8 mouse cellular contexts compared by ENCODE assay signal in genomic region chr14:49173290-49174135, GRCm38 (mm10). TPM values are rescaled to one million over a fixed set of nuclear protein-coding genes. Genes with fewer than 3 reads are reported as not detected.
DNase-seq lines count a peak whose midpoint lies in the region; ATAC-seq and TF ChIP-seq lines count a peak whose summit lies in the region.

No protein-coding gene starts in this region.

- H3K4me1 ChIP-seq in lung, embryonic 14.5 days (ENCODE audit: insufficient read depth), result peaks cover 16% of the 10 kb centered on the region
- peaks cover 1% of the 10 kb centered on the region; the same call in 1 of the 2 replicates for H3K4me1 ChIP-seq in bone marrow, adult 2 months (ENCODE audit: control insufficient read depth, insufficient read depth, low read length)
- H3K4me1 ChIP-seq in heart, embryonic 15.5 days (replicated peaks), result peaks cover 26% of the 10 kb centered on the region
- peaks cover 20% of the 10 kb centered on the region for H3K4me1 ChIP-seq in limb, embryonic 15.5 days
- H3K4me1 ChIP-seq in stomach, embryonic 14.5 days (ENCODE audit: control insufficient read depth, insufficient read depth, low read length), result peaks cover 19% of the 10 kb centered on the region

- peak overlapping the region; percentile 89 for H3K4me3 ChIP-seq in lung, embryonic 14.5 days (ENCODE audit: low read depth, low read length)
- H3K4me3 ChIP-seq in bone marrow, adult 2 months (replicated peaks; ENCODE audit: control insufficient read depth, low read depth, low read length), result peak overlapping the region; percentile 74
- H3K4me3 ChIP-seq in heart, embryonic 15.5 days, result peak overlapping the region; percentile 77
- peak overlapping the region; percentile 95 for H3K4me3 ChIP-seq in limb, embryonic 15.5 days
- H3K4me3 ChIP-seq in stomach, embryonic 14.5 days (ENCODE audit: low read depth, low read length), result peak overlapping the region; percentile 95

- no peak for TF ChIP-seq CTCF in lung, embryonic 14.5 days (IDR thresholded peaks at IDR 0.05; ENCODE audit: low read depth)
- no peak for TF ChIP-seq CTCF in bone marrow, adult 2 months (IDR thresholded peaks at IDR 0.05; ENCODE audit: control insufficient read depth, insufficient read depth, low read length)

- peak overlapping the region; percentile 87 for H3K9ac ChIP-seq in lung, embryonic 14.5 days
- H3K9ac ChIP-seq in heart, embryonic 15.5 days, result peak overlapping the region; percentile 83
- H3K9ac ChIP-seq in limb, embryonic 15.5 days, result peak overlapping the region; percentile 91; the same call in 1 of the 2 replicates
- peak overlapping the region; percentile 85 for H3K9ac ChIP-seq in stomach, embryonic 14.5 days (replicated peaks; ENCODE audit: low read depth, low read length)

- WGBS in lung, embryonic 14.5 days, result 22% methylated on average over 16 of the region's 16 CpGs
- 55% methylated on average over 16 of the region's 16 CpGs for WGBS in bone marrow, adult 2 months
- 42% methylated on average over 16 of the region's 16 CpGs for WGBS in heart, embryonic 15.5 days
- 46% methylated on average over 16 of the region's 16 CpGs for WGBS in limb, embryonic 15.5 days
- WGBS in stomach, embryonic 14.5 days, result 22% methylated on average over 16 of the region's 16 CpGs

- H3K9me3 ChIP-seq in lung, embryonic 14.5 days (ENCODE audit: low read depth, low read length), result no peaks in the 10 kb centered on the region
- H3K9me3 ChIP-seq in heart, embryonic 15.5 days (replicated peaks), result no peaks in the 10 kb centered on the region
- no peaks in the 10 kb centered on the region for H3K9me3 ChIP-seq in limb, embryonic 15.5 days
- no peaks in the 10 kb centered on the region for H3K9me3 ChIP-seq in stomach, embryonic 14.5 days (ENCODE audit: control insufficient read depth, low read depth, low read length)

- peaks cover 17% of the 10 kb centered on the region for H3K36me3 ChIP-seq in lung, embryonic 14.5 days (ENCODE audit: insufficient read depth)
- no peaks in the 10 kb centered on the region for H3K36me3 ChIP-seq in heart, embryonic 15.5 days
- H3K36me3 ChIP-seq in limb, embryonic 15.5 days, result no peaks in the 10 kb centered on the region
- H3K36me3 ChIP-seq in stomach, embryonic 14.5 days (ENCODE audit: control insufficient read depth, insufficient read depth, low read length), result peaks cover 5% of the 10 kb centered on the region; the same call in 1 of the 2 replicates

- no peaks in the 10 kb centered on the region for H3K27me3 ChIP-seq in lung, embryonic 14.5 days (ENCODE audit: insufficient read depth, low read length)
- H3K27me3 ChIP-seq in heart, embryonic 15.5 days, result no peaks in the 10 kb centered on the region
- no peaks in the 10 kb centered on the region for H3K27me3 ChIP-seq in limb, embryonic 15.5 days
- no peaks in the 10 kb centered on the region for H3K27me3 ChIP-seq in stomach, embryonic 14.5 days (ENCODE audit: control insufficient read depth, insufficient read depth, low read length)

- peak overlapping the region; percentile 97 for H3K4me2 ChIP-seq in lung, embryonic 14.5 days
- H3K4me2 ChIP-seq in heart, embryonic 15.5 days, result peak overlapping the region; percentile 79
- H3K4me2 ChIP-seq in limb, embryonic 15.5 days, result peak overlapping the region; percentile 85
- H3K4me2 ChIP-seq in stomach, embryonic 14.5 days (replicated peaks; ENCODE audit: low read depth, low read length), result peak overlapping the region; percentile 83

- TF ChIP-seq POLR2A in bone marrow, adult 2 months (IDR thresholded peaks at IDR 0.05; ENCODE audit: borderline replicate concordance, control insufficient read depth, low read depth, low read length), result no peak

- DNase-seq in lung, embryonic 14.5 days, result peak; percentile 6
- DNase-seq in lung, postnatal 25 days (ENCODE audit: low spot score), result no peak
- DNase-seq in cerebellum, adult 8-10 months, result no peak
- DNase-seq in frontal cortex, postnatal 36 days (ENCODE audit: low spot score in 2 of 2), result no peak

- ATAC-seq in lung, embryonic 14.5 days (ENCODE audit: insufficient read depth), result no peak
- no peak for ATAC-seq in heart, embryonic 15.5 days (replicated peaks; ENCODE audit: insufficient number of reproducible peaks, insufficient read depth, low FRiP score, low read depth)
- ATAC-seq in limb, embryonic 15.5 days (ENCODE audit: insufficient number of reproducible peaks, low FRiP score, low TSS enrichment, low read depth), result no peak
- no peak for ATAC-seq in stomach, embryonic 14.5 days (ENCODE audit: insufficient number of reproducible peaks, insufficient read depth, low FRiP score, low read depth)

- no peak overlapping the region; the same call in 1 of the 2 replicates for H3K27ac ChIP-seq in lung, embryonic 14.5 days (ENCODE audit: low read depth)
- H3K27ac ChIP-seq in bone marrow, adult 2 months (ENCODE audit: control insufficient read depth, insufficient read depth, low read depth, low read length, poor library complexity), result no peak overlapping the region
- peak overlapping the region; percentile 8 for H3K27ac ChIP-seq in heart, embryonic 15.5 days
- no peak overlapping the region for H3K27ac ChIP-seq in limb, embryonic 15.5 days
- H3K27ac ChIP-seq in stomach, embryonic 14.5 days (ENCODE audit: low read length), result no peak overlapping the region

RNA-seq across cellular contexts. Expression of gene Naa30, which starts 1.5 kb away (rescaled TPM):
- polyA plus RNA-seq in lung, embryonic 14.5 days (2014; fragmentation: Nextera tagmentation; extraction: Ambion mirVana), result 12.5 and 16.7 TPM in 2 replicates
- polyA plus RNA-seq in bone marrow, adult 2 months (2011; ENCODE audit: insufficient read depth, insufficient read length, low replicate concordance, missing spikeins), result 8.1 and 13.6 TPM in 2 replicates
- polyA plus RNA-seq in heart, embryonic 15.5 days (2015; fragmentation: Nextera tagmentation; extraction: Ambion mirVana), result 7.6 and 8.4 TPM in 2 replicates
- 8.2 and 10.6 TPM in 2 replicates for polyA plus RNA-seq in limb, embryonic 15.5 days (2015; fragmentation: Nextera tagmentation; extraction: Ambion mirVana)
- 12.9 and 14.9 TPM in 2 replicates for polyA plus RNA-seq in stomach, embryonic 14.5 days (2014; fragmentation: Nextera tagmentation; extraction: Ambion mirVana)
